Mouse (Mus musculus) forebrain, embryonic 16.5 days (tissue): ENCODE measurements around the gene Wrap73. TPM values are rescaled to one million over a fixed set of nuclear protein-coding genes. Genes with fewer than 3 reads are reported as not detected.

Experiments
- ATAC-seq: fragments of 200-750 bp; cut with Nextera tagmentation; 2 replicates; pipeline ENCODE4 v1.8.0; 2017; ENCODE audit warnings: mild to moderate bottlenecking, moderate library complexity
- H3K27ac ChIP-seq: fragments of 300-500 bp; sonication (generic); 2 replicates; pipeline ENCODE4 v1.5.1; 2014; ENCODE audit warnings: low read length, control low read depth
- H3K27me3 ChIP-seq: fragments of 300-500 bp; sonication (generic); replicated peaks from 2 replicates; pipeline ENCODE4 v1.6.1; 2014; ENCODE audit warnings: low read length; ENCODE audit not compliant: control insufficient read depth, insufficient read depth
- H3K36me3 ChIP-seq: fragments of 300-500 bp; sonication (generic); 2 replicates; pipeline ENCODE4 v1.6.1; 2014; ENCODE audit not compliant: control insufficient read depth, insufficient read depth
- H3K4me1 ChIP-seq: fragments of 300-500 bp; sonication (generic); replicated peaks from 2 replicates; pipeline ENCODE4 v1.6.1; 2014; ENCODE audit warnings: low read length; ENCODE audit not compliant: control insufficient read depth, insufficient read depth
- H3K4me2 ChIP-seq: fragments of 300-500 bp; sonication (generic); 2 replicates; pipeline ENCODE4 v1.6.1; 2014; ENCODE audit warnings: mild to moderate bottlenecking, low read length, control low read depth
- H3K4me3 ChIP-seq: fragments of 300-500 bp; sonication (generic); replicated peaks from 2 replicates; pipeline ENCODE4 v1.5.1; 2014; ENCODE audit warnings: mild to moderate bottlenecking, low read length, control low read depth
- H3K9ac ChIP-seq: fragments of 300-500 bp; sonication (generic); replicated peaks from 2 replicates; pipeline ENCODE4 v1.6.1; 2014; ENCODE audit warnings: low read depth, low read length, control low read depth
- H3K9me3 ChIP-seq: fragments of 300-500 bp; sonication (generic); 2 replicates; pipeline ENCODE4 v1.6.1; 2016; ENCODE audit warnings: low read length; ENCODE audit not compliant: control insufficient read depth
- WGBS: fragments of 180-500 bp; shearing (Covaris S2); extraction: QIAGEN DNeasy Blood & Tissue Kit; methylation state at CpG from one replicate; pipeline ENCODE4 v1.1.7; 2014; 5-methylcytosine and 5-hydroxymethylcytosine counted together
- polyA plus RNA-seq: library from polyadenylated mRNA; unstranded; fragments of >200 nt; fragmentation: Nextera tagmentation; extraction: Ambion mirVana; gene quantifications from 2 replicates; pipeline ENCODE4 v1.2.1, GENCODE M21; 2015

The Wrap73 gene
- polyA plus RNA-seq, 1 experiment from 2014 or later, result 59.2 TPM

DNA sequence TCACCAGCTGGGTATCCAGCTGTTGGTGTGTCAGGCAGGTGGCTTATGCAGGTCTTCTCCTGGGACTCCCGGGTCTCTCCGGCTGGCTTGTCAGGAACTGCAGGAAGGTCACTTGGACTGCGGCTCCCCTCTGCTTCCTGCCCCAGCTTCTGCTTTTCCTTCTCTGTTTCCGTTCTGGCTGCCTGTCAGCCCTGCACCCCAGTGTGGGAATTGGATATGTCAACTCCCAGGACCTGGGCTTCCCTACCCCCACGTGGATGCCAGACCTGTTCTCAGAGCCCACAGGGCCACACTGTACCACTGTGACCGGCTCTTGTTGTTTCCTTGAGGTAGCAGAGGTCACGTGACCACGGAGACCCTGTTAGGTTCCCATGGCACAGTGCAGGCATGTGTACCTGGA lies 46.8 kb downstream of the Wrap73 start:
- H3K4me1 ChIP-seq, result no peaks in the 10 kb centered on the region
- WGBS, result 88% methylated on average over 8 of the region's 8 CpGs
- no peak overlapping the region for H3K4me3 ChIP-seq
- no peak for ATAC-seq
- no peak overlapping the region for H3K9ac ChIP-seq
- no peaks in the 10 kb centered on the region for H3K27me3 ChIP-seq
- H3K36me3 ChIP-seq, result no peaks in the 10 kb centered on the region
- no peaks in the 10 kb centered on the region for H3K9me3 ChIP-seq
- no peak overlapping the region for H3K27ac ChIP-seq
- no peak overlapping the region for H3K4me2 ChIP-seq

DNA sequence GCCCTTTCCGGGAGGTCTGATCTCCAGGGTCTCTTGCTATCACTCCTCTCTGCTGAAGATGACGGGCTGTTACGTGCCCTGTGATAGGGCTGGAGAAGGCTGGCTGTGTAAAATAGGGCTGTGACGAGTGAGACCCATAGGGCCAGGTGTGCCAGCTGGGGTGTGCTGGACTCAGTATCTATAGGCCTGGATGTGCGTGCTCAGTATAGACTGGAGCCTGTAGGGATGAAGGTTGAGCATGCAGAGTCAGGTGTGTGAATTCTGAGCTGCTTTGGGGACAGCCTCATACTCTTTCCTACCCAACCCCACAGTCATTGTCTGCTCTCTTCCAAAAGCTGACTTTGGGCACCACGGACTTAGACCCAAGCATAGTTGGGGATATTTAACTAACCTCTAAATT lies 55.8 kb downstream of the Wrap73 start:
- no peak overlapping the region for H3K4me3 ChIP-seq
- H3K27me3 ChIP-seq, result no peaks in the 10 kb centered on the region
- H3K36me3 ChIP-seq, result no peaks in the 10 kb centered on the region
- ATAC-seq, result no peak
- 47% methylated on average over 6 of the region's 6 CpGs for WGBS
- H3K9me3 ChIP-seq, result no peaks in the 10 kb centered on the region
- H3K4me2 ChIP-seq, result no peak overlapping the region
- H3K4me1 ChIP-seq, result peaks cover 6% of the 10 kb centered on the region
- H3K9ac ChIP-seq, result no peak overlapping the region
- H3K27ac ChIP-seq, result no peak overlapping the region

DNA sequence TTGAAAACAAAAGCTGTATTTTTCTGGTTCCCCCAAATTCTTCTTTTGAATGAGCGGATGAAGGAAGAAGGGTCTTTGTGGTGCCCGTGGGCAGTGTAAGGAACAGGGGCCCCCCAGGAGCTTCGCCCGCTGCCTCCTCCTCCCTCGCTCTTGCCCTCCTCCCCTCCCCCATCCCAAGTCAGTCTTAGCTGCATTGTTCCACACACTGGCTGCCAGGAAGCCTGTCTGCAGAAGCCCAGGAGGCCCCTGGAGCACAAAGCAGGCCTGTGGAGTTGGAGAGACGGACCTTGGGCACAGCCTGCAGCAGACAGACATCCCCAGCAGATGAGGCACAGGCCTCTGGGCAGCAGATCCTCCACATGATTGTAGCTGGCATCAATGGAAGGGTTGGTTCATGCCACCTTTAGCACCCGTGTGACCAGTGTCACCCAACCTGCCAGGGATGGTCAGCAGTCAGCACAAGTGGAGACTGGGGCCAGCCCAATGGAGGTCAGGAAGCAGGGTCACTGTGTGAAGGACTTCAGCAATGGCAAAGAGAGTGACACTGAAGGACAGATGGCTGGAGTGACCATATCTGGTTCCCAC lies 56.3 kb downstream of the Wrap73 start:
- 10% methylated on average over 7 of the region's 7 CpGs for WGBS
- Histone ChIP-seq H3K9ac (no peak overlapping the region), H3K4me2 (no peak overlapping the region), H3K4me3 (no peak overlapping the region), H3K36me3 (no peaks in the 10 kb centered on the region), H3K4me1 (peaks cover 6% of the 10 kb centered on the region), H3K27ac (no peak overlapping the region), H3K9me3 (no peaks in the 10 kb centered on the region), H3K27me3 (no peaks in the 10 kb centered on the region)
- ATAC-seq, result no peak

DNA sequence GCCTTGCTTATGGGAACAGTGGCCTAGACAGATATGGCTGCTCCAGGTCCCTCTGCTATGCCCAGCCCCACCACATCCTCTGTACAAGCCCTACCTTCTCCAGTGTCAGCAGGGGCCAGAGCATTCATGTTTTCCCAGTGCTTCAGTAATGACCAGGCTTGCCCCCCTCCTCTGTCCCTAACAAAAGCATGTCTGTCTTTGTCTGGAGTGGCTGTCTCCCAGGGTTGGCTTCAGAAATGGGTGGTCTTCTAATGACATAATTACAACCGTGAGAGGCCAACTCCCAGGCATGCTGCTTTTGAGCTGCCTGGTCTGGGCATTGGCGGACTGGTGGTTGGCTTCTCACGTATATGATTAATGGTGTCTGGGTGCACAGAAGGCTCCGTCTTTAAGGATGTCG lies 59.3 kb downstream of the Wrap73 start:
- H3K4me2 ChIP-seq, result no peak overlapping the region
- 50% methylated on average over 5 of the region's 5 CpGs for WGBS
- no peaks in the 10 kb centered on the region for H3K36me3 ChIP-seq
- ATAC-seq, result no peak
- no peaks in the 10 kb centered on the region for H3K27me3 ChIP-seq
- peaks cover 6% of the 10 kb centered on the region for H3K4me1 ChIP-seq
- H3K9me3 ChIP-seq, result no peaks in the 10 kb centered on the region
- no peak overlapping the region for H3K9ac ChIP-seq
- no peak overlapping the region for H3K27ac ChIP-seq
- H3K4me3 ChIP-seq, result no peak overlapping the region

DNA sequence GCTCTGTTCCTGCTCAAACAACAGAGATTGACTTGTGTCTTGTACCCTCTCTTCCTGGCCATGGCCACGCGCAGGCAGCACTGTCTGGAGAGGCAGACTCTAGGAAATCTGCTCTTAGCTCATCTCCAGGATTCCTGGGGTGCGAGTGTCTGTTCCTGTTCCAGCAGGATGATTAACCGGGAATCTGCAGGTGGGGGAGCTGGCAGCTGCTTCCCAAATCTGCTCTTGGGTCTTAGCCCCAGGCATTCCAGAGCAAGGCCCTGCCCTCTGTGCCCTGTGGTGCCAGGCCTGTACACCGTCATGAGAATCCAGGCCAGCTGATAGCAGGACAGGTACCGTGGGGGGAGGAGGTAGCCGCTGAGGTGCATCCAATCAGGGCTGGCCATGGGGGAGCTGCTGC lies 62.4 kb downstream of the Wrap73 start:
- H3K9ac ChIP-seq, result no peak overlapping the region

DNA sequence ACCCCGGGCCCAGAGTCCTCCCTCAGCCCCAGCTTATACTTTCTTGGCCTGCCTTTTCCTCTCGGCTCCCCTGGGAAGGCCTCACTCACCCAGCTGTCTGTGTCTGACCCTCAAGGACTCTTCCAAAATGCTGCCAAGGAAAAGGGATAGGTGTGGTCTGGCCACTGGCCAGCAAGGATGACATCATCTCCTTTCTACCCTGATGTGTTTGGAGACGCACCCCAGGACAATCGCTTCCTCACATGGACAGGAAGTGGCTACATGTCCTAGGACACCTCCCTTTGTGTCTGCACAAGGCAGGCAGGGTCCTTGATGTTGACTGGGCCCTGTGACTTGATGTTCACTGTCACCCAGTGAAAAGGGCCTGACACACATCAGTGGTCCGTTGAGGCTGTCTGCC lies 63.2 kb downstream of the Wrap73 start:
- Histone ChIP-seq H3K27ac (no peak overlapping the region), H3K4me1 (no peaks in the 10 kb centered on the region), H3K4me3 (no peak overlapping the region), H3K4me2 (no peak overlapping the region), H3K9me3 (no peaks in the 10 kb centered on the region), H3K9ac (no peak overlapping the region), H3K36me3 (no peaks in the 10 kb centered on the region), H3K27me3 (no peaks in the 10 kb centered on the region)
- no peak for ATAC-seq
- 66% methylated on average over 5 of the region's 5 CpGs for WGBS

More for the DNA sequence above, 62.4 kb downstream of the Wrap73 start:
- Histone ChIP-seq H3K4me1 (no peaks in the 10 kb centered on the region), H3K9me3 (no peaks in the 10 kb centered on the region), H3K36me3 (no peaks in the 10 kb centered on the region), H3K4me2 (no peak overlapping the region), H3K27ac (no peak overlapping the region), H3K4me3 (no peak overlapping the region), H3K27me3 (no peaks in the 10 kb centered on the region)
- ATAC-seq, result no peak
- WGBS, result 68% methylated on average over 7 of the region's 7 CpGs

DNA sequence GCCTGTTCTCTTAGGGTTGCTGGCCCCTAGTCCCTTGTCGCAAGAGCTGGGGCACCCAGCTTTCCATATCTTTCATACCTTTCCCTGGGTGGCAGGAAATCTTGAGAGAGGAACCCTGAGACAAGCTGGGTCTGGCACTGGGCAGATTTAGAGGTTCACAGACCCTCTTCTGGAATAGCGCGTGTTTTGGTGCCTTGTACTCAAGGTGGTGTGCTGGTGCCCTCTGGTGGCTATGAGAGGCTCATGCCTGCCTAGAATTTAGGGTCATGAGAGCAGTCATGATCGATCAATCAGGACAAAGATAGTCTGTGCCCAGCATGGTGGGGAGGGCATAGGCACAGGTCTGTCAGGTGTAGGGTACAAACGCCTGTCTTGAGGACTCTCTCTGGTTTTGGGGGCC lies 65.1 kb downstream of the Wrap73 start:
- Histone ChIP-seq H3K9ac (no peak overlapping the region), H3K27ac (no peak overlapping the region), H3K4me3 (no peak overlapping the region), H3K36me3 (no peaks in the 10 kb centered on the region), H3K9me3 (no peaks in the 10 kb centered on the region), H3K4me2 (no peak overlapping the region), H3K4me1 (no peaks in the 10 kb centered on the region), H3K27me3 (no peaks in the 10 kb centered on the region)
- WGBS, result 12% methylated on average over 5 of the region's 5 CpGs
- peak; percentile 54 for ATAC-seq

DNA sequence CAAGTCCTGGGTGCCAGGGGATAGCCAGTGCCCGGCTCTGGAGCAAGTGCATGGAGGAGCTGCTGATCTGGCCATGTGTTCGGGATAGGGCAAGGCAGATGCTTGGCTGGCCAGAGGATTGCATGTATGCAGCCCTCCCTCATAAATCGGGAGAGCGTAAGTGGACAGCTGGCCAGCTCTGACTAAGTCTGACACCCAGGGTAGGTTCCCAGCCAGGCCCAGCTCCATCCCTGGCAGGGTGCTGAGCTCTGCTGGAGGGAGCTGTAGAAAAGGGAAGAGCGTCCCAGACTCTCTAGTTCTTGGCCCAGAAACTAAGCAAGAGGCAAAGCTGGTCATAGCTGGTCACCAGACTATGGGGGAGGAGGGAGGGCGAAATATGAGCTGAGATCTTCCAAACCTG lies 66.9 kb downstream of the Wrap73 start:
- no peak for ATAC-seq
- no peaks in the 10 kb centered on the region for H3K36me3 ChIP-seq
- WGBS, result 74% methylated on average over 6 of the region's 6 CpGs

DNA sequence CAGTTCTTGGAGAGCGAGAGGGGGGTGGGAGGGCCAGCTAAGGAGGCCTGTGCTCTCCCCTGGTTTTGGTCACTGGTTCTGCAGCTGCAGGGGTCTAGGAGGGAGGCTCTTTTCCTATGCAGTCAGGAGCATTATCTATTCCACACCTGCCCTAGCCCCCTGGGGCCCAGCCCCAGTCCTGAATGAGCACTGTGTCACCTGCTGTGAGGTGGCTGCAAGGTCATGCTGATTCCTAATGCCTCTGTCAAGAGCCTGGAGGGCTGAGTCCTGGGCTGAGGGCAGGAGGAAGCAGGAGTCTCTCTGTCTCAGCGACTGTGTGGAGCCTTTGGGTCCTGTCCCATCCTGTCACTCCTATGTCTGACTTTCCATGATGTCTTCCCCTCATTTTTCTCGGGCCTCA lies 67.7 kb downstream of the Wrap73 start:
- H3K4me3 ChIP-seq, result no peak overlapping the region
- no peaks in the 10 kb centered on the region for H3K36me3 ChIP-seq
- ATAC-seq, result no peak
- no peaks in the 10 kb centered on the region for H3K27me3 ChIP-seq
- H3K9me3 ChIP-seq, result no peaks in the 10 kb centered on the region
- WGBS, result 10% methylated on average over 3 of the region's 3 CpGs
- no peaks in the 10 kb centered on the region; the same call in 1 of the 2 replicates for H3K4me1 ChIP-seq
- H3K4me2 ChIP-seq, result no peak overlapping the region
- no peak overlapping the region for H3K9ac ChIP-seq
- no peak overlapping the region for H3K27ac ChIP-seq

More for the DNA sequence above, 66.9 kb downstream of the Wrap73 start:
- no peaks in the 10 kb centered on the region for H3K9me3 ChIP-seq
- no peak overlapping the region for H3K9ac ChIP-seq
- no peak overlapping the region for H3K27ac ChIP-seq
- no peaks in the 10 kb centered on the region; the same call in 1 of the 2 replicates for H3K4me1 ChIP-seq
- H3K27me3 ChIP-seq, result no peaks in the 10 kb centered on the region
- no peak overlapping the region for H3K4me2 ChIP-seq
- H3K4me3 ChIP-seq, result no peak overlapping the region

DNA sequence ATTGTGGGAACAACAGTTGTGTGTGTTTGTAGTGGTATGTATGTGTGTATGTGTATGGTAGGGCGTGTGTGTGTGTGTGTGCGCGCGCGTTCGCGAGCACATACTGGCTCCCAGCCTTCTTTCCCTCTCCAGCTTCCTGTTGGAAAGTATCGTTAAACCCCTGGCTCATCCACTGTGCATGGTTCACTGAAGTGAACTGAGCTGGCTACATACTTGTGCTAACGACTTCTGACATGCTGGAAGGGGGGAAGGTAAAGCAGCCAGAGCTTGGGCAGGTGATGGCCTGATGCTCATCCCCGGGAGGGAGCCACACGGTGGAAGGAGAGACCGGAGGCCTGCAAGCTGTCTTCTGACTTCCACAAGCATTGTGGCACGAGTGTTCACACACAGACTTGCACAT lies 69.3 kb downstream of the Wrap73 start:
- no peak overlapping the region for H3K4me2 ChIP-seq
- WGBS, result 82% methylated on average over 13 of the region's 13 CpGs
- no peaks in the 10 kb centered on the region; the same call in 1 of the 2 replicates for H3K4me1 ChIP-seq
- no peak overlapping the region for H3K9ac ChIP-seq
- no peaks in the 10 kb centered on the region for H3K36me3 ChIP-seq
- H3K4me3 ChIP-seq, result no peak overlapping the region
- no peak for ATAC-seq
- no peak overlapping the region for H3K27ac ChIP-seq
- H3K9me3 ChIP-seq, result no peaks in the 10 kb centered on the region
- no peaks in the 10 kb centered on the region for H3K27me3 ChIP-seq
